Mouse (Mus musculus): Measurements from ENCODE around the gene Smpd2.

Smpd2 gene

GRCm38 (mm10) chr10:41451656-41452055 is 38.5 kb downstream of the Smpd2 start:
- DNase-seq (ENCODE audit: low spot score in 2 of 2) = no peak

- DNase-seq (ENCODE audit: low spot score in 2 of 2) = no peak
Observed at GRCm38 (mm10) chr10:41450780-41451522, 39.2 kb downstream of the Smpd2 start.

- DNase-seq (ENCODE audit: low spot score in 2 of 2) = peak; percentile 95 to 99
Observed at GRCm38 (mm10) chr10:41450137-41450670, 40.0 kb downstream of the Smpd2 start, which contains the start of gene Zbtb24. Gene Zbtb24, plus strand, starts transcription at chr10:41450383.

GRCm38 (mm10) chr10:41449684-41450083 is 40.5 kb downstream of the Smpd2 start:
- DNase-seq (ENCODE audit: low spot score in 2 of 2) = peak in 1 of 2 experiments; percentile 32

- DNase-seq (ENCODE audit: low spot score in 2 of 2) = no peak
Observed at GRCm38 (mm10) chr10:41448216-41448615, 42.0 kb downstream of the Smpd2 start.
